Mouse (Mus musculus) stomach, embryonic 15.5 days (tissue): ENCODE data around the gene Ndel1. TPM values are rescaled to one million over a fixed set of nuclear protein-coding genes. Genes with fewer than 3 reads are reported as not detected.
"Not testable (repeated sequence)": the region's sequence is repeated elsewhere in the genome, so short reads cannot be mapped to it uniquely, and the experiment has no call there.

Experiments used
- ATAC-seq: fragments of 200-750 bp; cut with Nextera tagmentation; 2 replicates; pipeline ENCODE4 v1.8.0; 2017; ENCODE audit warnings: low read depth, moderate number of reproducible peaks, moderate TSS enrichment; ENCODE audit not compliant: insufficient read depth, low FRiP score
- H3K27ac ChIP-seq: fragments of 300-500 bp; sonication (generic); 2 replicates; pipeline ENCODE4 v1.5.1; 2015; ENCODE audit warnings: mild to moderate bottlenecking, inconsistent platforms
- H3K27me3 ChIP-seq: fragments of 300-500 bp; sonication (generic); replicated peaks from 2 replicates; pipeline ENCODE4 v1.6.1; 2015; ENCODE audit warnings: inconsistent platforms
- H3K36me3 ChIP-seq: fragments of 300-500 bp; sonication (generic); 2 replicates; pipeline ENCODE4 v1.6.1; 2015; ENCODE audit warnings: inconsistent platforms
- H3K4me1 ChIP-seq: fragments of 300-500 bp; sonication (generic); 2 replicates; pipeline ENCODE4 v1.6.1; 2015; ENCODE audit warnings: inconsistent platforms
- H3K4me2 ChIP-seq: fragments of 300-500 bp; sonication (generic); 2 replicates; pipeline ENCODE4 v1.6.1; 2015; ENCODE audit warnings: mild to moderate bottlenecking, inconsistent platforms
- H3K4me3 ChIP-seq: fragments of 300-500 bp; sonication (generic); replicated peaks from 2 replicates; pipeline ENCODE4 v1.5.1; 2015; ENCODE audit warnings: inconsistent platforms
- H3K9ac ChIP-seq: fragments of 300-500 bp; sonication (generic); 2 replicates; pipeline ENCODE4 v1.6.1; 2015; ENCODE audit warnings: inconsistent platforms
- H3K9me3 ChIP-seq: fragments of 300-500 bp; sonication (generic); 2 replicates; pipeline ENCODE4 v1.6.1; 2016; ENCODE audit warnings: inconsistent platforms
- WGBS: fragments of 180-500 bp; shearing (Covaris S2); methylation state at CpG from one replicate; pipeline ENCODE4 v1.1.7; 2015; 5-methylcytosine and 5-hydroxymethylcytosine counted together
- polyA plus RNA-seq: library from polyadenylated mRNA; unstranded; fragments of >200 nt; fragmentation: Nextera tagmentation; extraction: Ambion mirVana; gene quantifications from 2 replicates; pipeline ENCODE4 v1.2.1, GENCODE M21; 2015

Ndel1 gene
- polyA plus RNA-seq, 1 experiment from 2014 or later = 80.4 TPM

- Histone ChIP-seq H3K9me3 (no peaks in the 10 kb centered on the region), H3K4me3 (no peak overlapping the region), H3K36me3 (peaks cover 40% of the 10 kb centered on the region), H3K27me3 (no peaks in the 10 kb centered on the region), H3K27ac (no peak overlapping the region), H3K4me1 (no peaks in the 10 kb centered on the region), H3K9ac (no peak overlapping the region), H3K4me2 (no peak overlapping the region)
- WGBS = 83% methylated on average over 3 of the region's 3 CpGs
- ATAC-seq = no peak
Observed at GRCm38 (mm10) chr11:68835034-68835433, 36.6 kb downstream of the Ndel1 start.

DNA sequence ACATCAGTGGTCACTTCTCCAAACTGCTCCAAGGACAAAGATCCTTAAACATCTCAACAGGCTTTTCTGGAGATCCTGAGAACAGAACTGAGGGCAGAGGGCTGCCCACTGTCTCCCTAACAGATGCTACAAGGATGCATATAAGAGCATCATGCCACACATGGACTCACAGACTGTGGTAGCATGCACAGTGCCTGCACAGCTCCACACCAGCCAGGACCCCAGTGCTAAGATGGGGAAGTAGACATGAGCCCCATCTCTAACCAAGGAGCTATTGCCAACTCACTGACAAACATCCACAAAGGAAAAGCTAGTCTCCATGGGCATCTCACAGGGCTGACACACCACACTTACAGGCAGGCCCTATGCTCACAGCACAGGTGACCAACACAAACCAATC is 38.1 kb downstream of the Ndel1 start:
- no peaks in the 10 kb centered on the region for H3K27me3 ChIP-seq
- H3K36me3 ChIP-seq = peaks cover 43% of the 10 kb centered on the region
- no peaks in the 10 kb centered on the region for H3K9me3 ChIP-seq
- H3K4me3 ChIP-seq = no peak overlapping the region
- no peak for ATAC-seq
- H3K9ac ChIP-seq = no peak overlapping the region
- no peak overlapping the region for H3K27ac ChIP-seq
- H3K4me2 ChIP-seq = no peak overlapping the region
- no peaks in the 10 kb centered on the region for H3K4me1 ChIP-seq

DNA sequence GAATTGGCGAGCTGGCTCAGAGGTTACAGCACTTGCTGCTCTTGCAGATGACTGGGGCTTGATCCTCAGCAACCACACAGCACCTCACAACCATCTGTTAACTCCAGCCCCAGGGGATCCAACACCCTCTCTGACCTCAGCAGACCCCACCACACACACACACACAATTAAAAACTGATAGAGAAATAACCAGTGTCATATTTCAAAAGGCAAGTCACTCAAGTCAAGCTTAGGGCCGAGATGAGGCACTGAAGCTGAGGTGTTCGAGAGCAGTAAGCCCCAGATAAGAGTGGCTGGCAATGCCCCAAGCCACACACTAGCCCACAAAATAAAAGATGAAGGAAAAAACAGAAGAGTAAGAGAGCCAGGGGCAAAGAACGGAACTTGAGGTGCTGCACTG is 38.9 kb downstream of the Ndel1 start:
- Histone ChIP-seq H3K4me1 (no peaks in the 10 kb centered on the region), H3K9ac (no peak overlapping the region), H3K9me3 (no peaks in the 10 kb centered on the region), H3K36me3 (peaks cover 48% of the 10 kb centered on the region), H3K27me3 (no peaks in the 10 kb centered on the region), H3K4me2 (no peak overlapping the region), H3K27ac (no peak overlapping the region), H3K4me3 (no peak overlapping the region)
- ATAC-seq = no peak
- whole genome bisulfite sequencing = 49% methylated on average over 4 of the region's 4 CpGs

DNA sequence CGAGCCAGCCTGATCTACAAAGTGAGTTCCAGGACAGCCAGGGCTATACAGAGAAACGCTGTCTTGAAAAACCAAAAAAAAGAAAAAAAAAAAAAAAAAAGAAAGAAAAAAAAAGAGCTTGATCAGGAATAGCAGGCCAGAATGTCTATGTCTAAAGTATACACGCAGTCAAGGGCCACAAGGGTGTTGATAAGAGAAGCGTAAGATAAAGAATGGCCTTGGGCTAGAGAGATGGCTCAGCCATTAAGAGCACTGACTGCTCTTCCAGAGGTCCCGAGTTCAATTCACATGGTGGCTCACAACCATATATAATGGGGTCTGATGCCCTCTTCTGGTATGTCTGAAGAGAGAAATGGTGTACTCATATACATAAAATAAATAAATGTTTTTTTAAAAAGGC is 40.1 kb downstream of the Ndel1 start:
- peaks cover 51% of the 10 kb centered on the region for H3K36me3 ChIP-seq
- H3K4me1 ChIP-seq, H3K9me3 ChIP-seq, H3K4me3 ChIP-seq, ATAC-seq, H3K27me3 ChIP-seq, H3K4me2 ChIP-seq, H3K9ac ChIP-seq, H3K27ac ChIP-seq: not testable (repeated sequence)
- WGBS = 86% methylated on average over 5 of the region's 5 CpGs

DNA sequence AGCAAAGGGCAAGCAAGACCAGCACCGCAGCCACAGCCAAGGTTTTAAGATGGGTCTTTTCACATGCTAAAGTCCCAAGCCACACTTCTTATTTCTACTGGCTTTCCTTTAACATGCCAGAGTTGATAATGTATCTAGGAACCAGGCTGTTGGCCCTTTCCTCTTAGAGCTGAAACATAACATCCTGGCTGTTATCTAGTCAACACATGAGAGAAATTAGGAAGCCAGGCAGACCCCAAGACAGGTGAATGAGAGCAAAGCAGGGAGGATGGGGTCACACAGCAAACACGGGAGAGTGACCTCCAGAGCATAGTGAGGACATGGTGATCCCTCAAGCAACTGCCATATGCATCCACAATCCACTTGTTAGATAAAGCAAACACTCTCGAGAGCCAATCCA is 44.9 kb downstream of the Ndel1 start:
- Histone ChIP-seq H3K4me1 (no peaks in the 10 kb centered on the region), H3K9ac (no peak overlapping the region), H3K9me3 (no peaks in the 10 kb centered on the region), H3K4me2 (no peak overlapping the region), H3K4me3 (no peak overlapping the region), H3K27ac (no peak overlapping the region), H3K27me3 (no peaks in the 10 kb centered on the region), H3K36me3 (peaks cover 48% of the 10 kb centered on the region)
- 68% methylated on average over 3 of the region's 3 CpGs for WGBS
- ATAC-seq = no peak

GRCm38 (mm10) chr11:68822326-68822725 is 49.3 kb downstream of the Ndel1 start:
- Histone ChIP-seq H3K27me3 (no peaks in the 10 kb centered on the region), H3K4me1 (no peaks in the 10 kb centered on the region), H3K9ac (no peak overlapping the region), H3K9me3 (no peaks in the 10 kb centered on the region), H3K4me3 (no peak overlapping the region), H3K27ac (no peak overlapping the region), H3K36me3 (peaks cover 31% of the 10 kb centered on the region), H3K4me2 (no peak overlapping the region)
- no peak for ATAC-seq
- WGBS = 82% methylated on average over 15 of the region's 15 CpGs

GRCm38 (mm10) chr11:68819226-68819805 is 52.3 kb downstream of the Ndel1 start:
- H3K4me1 ChIP-seq = no peaks in the 10 kb centered on the region
- peaks cover 32% of the 10 kb centered on the region for H3K36me3 ChIP-seq
- ATAC-seq = no peak
- no peak overlapping the region for H3K4me2 ChIP-seq
- no peak overlapping the region for H3K9ac ChIP-seq
- no peaks in the 10 kb centered on the region for H3K27me3 ChIP-seq
- H3K9me3 ChIP-seq = no peaks in the 10 kb centered on the region
- WGBS = 84% methylated on average over 14 of the region's 14 CpGs
- no peak overlapping the region for H3K4me3 ChIP-seq
- no peak overlapping the region for H3K27ac ChIP-seq

GRCm38 (mm10) chr11:68818416-68818815 is 53.2 kb downstream of the Ndel1 start:
- 81% methylated on average over 8 of the region's 8 CpGs for WGBS
- Histone ChIP-seq H3K4me3 (no peak overlapping the region), H3K9me3 (no peaks in the 10 kb centered on the region), H3K36me3 (peaks cover 38% of the 10 kb centered on the region), H3K27ac (no peak overlapping the region), H3K27me3 (no peaks in the 10 kb centered on the region), H3K9ac (no peak overlapping the region), H3K4me1 (no peaks in the 10 kb centered on the region), H3K4me2 (no peak overlapping the region)
- ATAC-seq = no peak

GRCm38 (mm10) chr11:68811881-68812577 is 59.6 kb downstream of the Ndel1 start:
- no peaks in the 10 kb centered on the region for H3K4me1 ChIP-seq
- no peaks in the 10 kb centered on the region for H3K27me3 ChIP-seq
- H3K4me2 ChIP-seq = no peak overlapping the region
- no peaks in the 10 kb centered on the region for H3K9me3 ChIP-seq
- peaks cover 67% of the 10 kb centered on the region for H3K36me3 ChIP-seq
- ATAC-seq = no peak
- H3K9ac ChIP-seq = no peak overlapping the region
- 86% methylated on average over 9 of the region's 9 CpGs for WGBS
- no peak overlapping the region for H3K27ac ChIP-seq
- no peak overlapping the region for H3K4me3 ChIP-seq

DNA sequence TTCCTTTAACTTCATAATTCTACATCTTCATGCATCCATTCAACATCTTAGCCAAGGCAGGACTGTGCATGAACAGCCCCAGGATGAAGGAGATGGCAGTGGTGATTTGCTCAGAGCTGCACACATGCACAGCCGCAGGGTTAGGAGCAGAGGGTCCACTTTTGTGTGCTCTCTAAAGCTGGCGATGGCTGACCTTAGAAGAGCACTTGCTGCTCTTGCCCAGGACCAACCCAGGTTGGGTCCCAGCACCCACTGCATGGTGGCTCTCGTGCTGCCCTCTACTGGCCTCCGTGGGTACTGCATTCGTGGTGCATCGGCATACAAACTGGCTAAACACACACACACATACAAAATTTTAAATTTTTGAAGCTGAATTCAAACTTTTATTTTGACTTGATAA is 63.9 kb downstream of the Ndel1 start:
- Histone ChIP-seq H3K9ac (no peak overlapping the region), H3K27ac (no peak overlapping the region), H3K4me2 (no peak overlapping the region), H3K4me1 (no peaks in the 10 kb centered on the region), H3K4me3 (no peak overlapping the region), H3K9me3 (no peaks in the 10 kb centered on the region), H3K27me3 (no peaks in the 10 kb centered on the region), H3K36me3 (peaks cover 75% of the 10 kb centered on the region)
- 35% methylated on average over 6 of the region's 6 CpGs for WGBS
- no peak for ATAC-seq

GRCm38 (mm10) chr11:68805148-68805547 is 66.5 kb downstream of the Ndel1 start:
- Histone ChIP-seq H3K27ac (no peak overlapping the region), H3K36me3 (peaks cover 71% of the 10 kb centered on the region), H3K4me2 (no peak overlapping the region), H3K4me1 (no peaks in the 10 kb centered on the region), H3K9me3 (no peaks in the 10 kb centered on the region), H3K4me3 (no peak overlapping the region), H3K27me3 (no peaks in the 10 kb centered on the region), H3K9ac (no peak overlapping the region)
- ATAC-seq = no peak
- 54% methylated on average over 4 of the region's 4 CpGs for WGBS

DNA sequence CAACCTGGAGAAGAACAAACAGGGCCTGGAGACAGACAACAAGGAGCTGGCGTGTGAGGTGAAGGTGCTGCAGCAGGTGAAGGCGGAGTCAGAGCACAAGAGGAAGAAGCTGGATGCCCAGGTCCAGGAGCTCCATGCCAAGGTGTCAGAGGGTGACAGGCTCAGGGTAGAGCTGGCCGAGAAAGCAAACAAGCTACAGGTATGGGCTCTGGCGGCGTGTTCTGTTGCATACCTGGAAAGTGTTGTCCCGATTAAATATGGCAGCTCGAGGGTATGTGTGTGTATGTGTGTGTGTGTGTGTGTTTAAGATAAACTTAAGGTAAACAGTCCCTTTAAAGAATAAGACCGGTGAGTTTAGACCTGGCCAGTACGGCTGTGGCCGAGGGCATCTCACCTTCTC is 73.4 kb downstream of the Ndel1 start:
- Histone ChIP-seq H3K27ac (no peak overlapping the region), H3K4me1 (no peaks in the 10 kb centered on the region), H3K36me3 (peaks cover 82% of the 10 kb centered on the region), H3K4me3 (no peak overlapping the region), H3K9me3 (no peaks in the 10 kb centered on the region), H3K4me2 (no peak overlapping the region), H3K9ac (no peak overlapping the region), H3K27me3 (no peaks in the 10 kb centered on the region)
- ATAC-seq = 0 out of 2 replicates have a peak, but pooled peaks have one; percentile 31
- 74% methylated on average over 10 of the region's 10 CpGs for WGBS

GRCm38 (mm10) chr11:68791794-68792193 is 79.9 kb downstream of the Ndel1 start:
- H3K4me2 ChIP-seq = no peak overlapping the region

More at GRCm38 (mm10) chr11:68791794-68792193, 79.9 kb downstream of the Ndel1 start:
- Histone ChIP-seq H3K9me3 (no peaks in the 10 kb centered on the region), H3K4me3 (no peak overlapping the region), H3K36me3 (peaks cover 66% of the 10 kb centered on the region), H3K27ac (no peak overlapping the region), H3K4me1 (no peaks in the 10 kb centered on the region), H3K9ac (no peak overlapping the region), H3K27me3 (no peaks in the 10 kb centered on the region)
- WGBS = 69% methylated on average over 9 of the region's 9 CpGs
- no peak for ATAC-seq
